Mouse (Mus musculus): Measurements from ENCODE around the gene Vmn1r152. TPM values are rescaled to one million over a fixed set of nuclear protein-coding genes. Genes with fewer than 3 reads are reported as not detected.
"Not testable (repeated sequence)": the region's sequence is repeated elsewhere in the genome, so short reads cannot be mapped to it uniquely, and the experiment has no call there.

Gene Vmn1r152
- total RNA-seq (2021): not detected

- intact Hi-C loops (cut with DNase I); DNase-seq: not testable (repeated sequence)
Observed at GRCm38 (mm10) chr7:22522667-22523066, at the start of gene Vmn1r152. Vmn1r152 (plus strand) TSS chr7:22522967.

DNA sequence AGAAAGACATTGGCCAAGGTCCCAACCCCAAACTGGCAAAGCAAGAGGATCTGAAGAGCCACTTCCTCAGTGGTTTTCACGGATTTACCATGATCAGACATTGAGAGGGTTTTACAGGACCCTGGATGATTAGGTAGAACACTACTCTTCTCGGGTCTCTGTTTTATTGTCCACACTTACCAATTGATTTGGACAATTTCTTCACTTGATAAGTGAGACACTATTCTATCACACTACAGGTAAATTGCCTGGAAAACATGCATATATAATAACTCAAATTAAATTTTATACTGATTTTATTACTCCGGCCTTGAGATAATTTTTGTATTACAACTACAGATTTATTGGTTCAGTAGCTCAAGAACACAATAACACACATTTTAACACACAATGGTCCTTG is 23.2 kb upstream of the Vmn1r152 start, which contains the start of gene Vmn1r151:
Vmn1r151 (minus strand) TSS at position 101 of the 400 bp plus-strand sequence.
- intact Hi-C loops (cut with DNase I); DNase-seq: not testable (repeated sequence)

- DNase-seq; intact Hi-C loops (cut with DNase I): not testable (repeated sequence)
Observed at GRCm38 (mm10) chr7:22534787-22535186, 12.0 kb downstream of the Vmn1r152 start, which contains the start of gene Gm8677. Gm8677 (minus strand) TSS chr7:22534887.

DNA sequence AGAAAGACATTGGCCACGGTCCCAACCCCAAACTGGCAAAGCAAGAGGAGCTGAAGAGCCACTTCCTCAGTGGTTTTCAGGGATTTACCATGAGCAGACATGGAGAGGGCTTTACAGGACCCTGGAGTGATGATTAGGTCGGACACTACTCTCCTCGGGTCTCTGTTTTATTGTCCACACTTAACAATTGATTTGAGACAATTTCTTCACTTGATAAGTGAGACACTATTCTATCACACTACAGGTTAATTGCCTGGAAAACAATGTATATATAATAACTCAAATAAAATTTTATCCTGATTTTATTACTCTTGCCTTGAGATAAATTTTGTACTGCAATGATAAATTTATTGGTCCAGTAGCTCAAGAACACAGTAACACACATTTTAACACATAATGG is 42.5 kb downstream of the Vmn1r152 start, which contains the start of gene Gm4201:
Gm4201 (minus strand) TSS at position 101 of the 400 bp plus-strand sequence.
- DNase-seq; intact Hi-C loops (cut with DNase I): not testable (repeated sequence)

Other genes with a start within 250 kb of the Vmn1r152 start
- not detected for gene Gm4187, start 193.2 kb upstream of the Vmn1r152 start, total RNA-seq (2021)
- not detected for gene Gm8660, start 151.9 kb upstream of the Vmn1r152 start, total RNA-seq (2021)
- not detected for gene Vmn1r148, start 109.4 kb upstream of the Vmn1r152 start, total RNA-seq (2021)
- not detected for gene Vmn1r149, start 84.7 kb upstream of the Vmn1r152 start, total RNA-seq (2021)
- gene Gm10665, start 58.9 kb upstream of the Vmn1r152 start, total RNA-seq (2021): not detected
- not detected for gene Vmn1r151, start 23.3 kb upstream of the Vmn1r152 start, total RNA-seq (2021)
- not detected for gene Gm8677, start 11.9 kb downstream of the Vmn1r152 start, total RNA-seq (2021)
- not detected for gene Gm4201, start 42.4 kb downstream of the Vmn1r152 start, total RNA-seq (2021)
- not detected for gene Gm4565, start 65.2 kb downstream of the Vmn1r152 start, total RNA-seq (2021)
- not detected for gene Vmn1r155, start 135.1 kb downstream of the Vmn1r152 start, total RNA-seq (2021)
- not detected for gene Gm8693, start 169.3 kb downstream of the Vmn1r152 start, total RNA-seq (2021)
- not detected for gene Gm4567, start 196.7 kb downstream of the Vmn1r152 start, total RNA-seq (2021)
- not detected for gene Vmn1r157, start 238.7 kb downstream of the Vmn1r152 start, total RNA-seq (2021)